Mouse (Mus musculus): ENCODE results near the gene Slc25a45. TPM values are rescaled to one million over a fixed set of nuclear protein-coding genes. Genes with fewer than 3 reads are reported as not detected.

Slc25a45 gene
- total and polyA plus RNA-seq, 2 experiments: 13.0 to 52.8 TPM

DNA sequence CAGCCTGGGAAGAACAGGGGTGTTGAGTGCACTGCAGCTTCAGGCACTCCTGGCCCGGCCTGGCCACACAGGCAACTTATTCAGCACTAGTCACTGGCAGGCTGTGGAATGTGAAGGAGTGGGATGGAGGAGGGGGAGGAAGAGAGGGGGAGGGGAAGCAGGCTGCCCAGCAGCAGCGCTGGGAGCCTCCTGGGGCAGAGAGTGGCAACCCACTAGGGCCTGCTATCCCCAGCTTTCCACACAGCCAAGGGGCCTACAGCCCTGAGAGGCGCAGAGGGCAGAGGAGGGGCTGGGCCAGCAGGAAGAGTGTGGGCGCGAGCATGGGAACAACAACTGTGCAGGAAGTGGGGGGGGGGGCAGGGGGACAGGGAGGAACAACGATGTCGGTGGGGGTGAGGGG, 6.3 kb upstream of the Slc25a45 start:
- no peak for DNase-seq (ENCODE audit: extremely low read depth, low read depth, low spot score)
- H3K27me3 ChIP-seq (ENCODE audit: control insufficient read depth, insufficient read depth, low read length): no peaks in the 10 kb centered on the region
- H3K9ac ChIP-seq (ENCODE audit: low read depth, low read length): peak overlapping the region; percentile 9; the same call in 1 of the 2 replicates
- no peaks in the 10 kb centered on the region for H3K79me2 ChIP-seq (ENCODE audit: control insufficient read depth, insufficient read depth, low read length)
- H3K4me1 ChIP-seq (ENCODE audit: control insufficient read depth, insufficient read depth, low read length): peaks cover 25% of the 10 kb centered on the region
- no peak for TF ChIP-seq CTCF (IDR thresholded peaks at IDR 0.05; ENCODE audit: low read depth, low read length)
- TF ChIP-seq POLR2A (IDR thresholded peaks at IDR 0.05; ENCODE audit: extremely low read depth, insufficient read depth, low read length): no peak
- WGBS: 61% methylated on average over 7 of the region's 7 CpGs
- H3K4me3 ChIP-seq (ENCODE audit: insufficient read depth, low read depth, low read length): no peak overlapping the region
- H3K27ac ChIP-seq (replicated peaks; ENCODE audit: insufficient read depth, low read depth, low read length): peak overlapping the region; percentile 12; the same call in 1 of the 2 replicates
- peaks cover 7% of the 10 kb centered on the region; the same call in 1 of the 2 replicates for H3K36me3 ChIP-seq (ENCODE audit: control insufficient read depth, insufficient read depth, low read length)

DNA sequence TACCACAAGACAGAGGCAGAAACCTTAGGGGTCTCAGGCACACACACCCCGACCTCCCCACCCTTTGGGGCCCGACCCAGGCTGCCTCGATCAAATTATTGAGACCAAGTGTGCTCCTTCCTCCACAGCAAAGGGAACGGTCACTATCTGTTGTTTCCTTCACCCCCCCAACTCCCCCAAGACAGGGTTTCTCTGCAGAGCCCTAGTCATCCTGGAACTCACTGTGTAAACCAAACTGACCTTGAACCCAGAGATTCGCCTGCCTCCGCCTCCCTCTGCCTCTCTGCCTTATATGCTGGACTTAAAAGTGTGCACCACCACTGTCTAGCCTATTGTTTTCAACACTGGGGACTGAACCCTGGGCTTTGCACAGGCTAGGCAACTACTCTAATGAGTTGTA, 5.9 kb upstream of the Slc25a45 start:
- Histone ChIP-seq H3K4me1 (ENCODE audit: control insufficient read depth, insufficient read depth, low read length) (peaks cover 25% of the 10 kb centered on the region), H3K4me3 (ENCODE audit: insufficient read depth, low read depth, low read length) (no peak overlapping the region), H3K9ac (ENCODE audit: low read depth, low read length) (no peak overlapping the region; the same call in 1 of the 2 replicates)

DNA sequence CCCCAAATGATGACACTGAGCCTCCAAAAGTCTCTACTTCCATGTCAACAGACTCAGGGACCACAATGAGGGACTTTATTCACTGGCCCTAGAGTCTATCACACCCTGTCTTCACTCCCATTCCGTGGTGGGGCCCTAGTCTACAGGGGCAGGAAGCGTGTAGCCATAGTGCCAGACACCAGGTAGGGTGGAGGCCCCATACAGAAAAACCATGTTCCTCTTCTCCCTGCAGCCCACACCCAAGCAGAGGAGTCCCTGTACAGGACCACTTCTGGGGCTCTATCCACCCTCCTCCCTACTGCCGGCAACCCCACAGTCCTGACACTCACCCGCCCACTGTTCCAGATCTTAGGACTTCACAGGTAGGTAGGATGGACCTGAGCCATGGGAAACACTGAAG, 5.1 kb upstream of the Slc25a45 start:
- Histone ChIP-seq H3K27ac (replicated peaks; ENCODE audit: insufficient read depth, low read depth, low read length) (peak overlapping the region; percentile 27; the same call in 1 of the 2 replicates), H3K36me3 (ENCODE audit: control insufficient read depth, insufficient read depth, low read length) (peaks cover 7% of the 10 kb centered on the region; the same call in 1 of the 2 replicates), H3K9ac (ENCODE audit: low read depth, low read length) (peak overlapping the region; percentile 5; the same call in 1 of the 2 replicates), H3K4me3 (ENCODE audit: insufficient read depth, low read depth, low read length) (no peak overlapping the region), H3K79me2 (ENCODE audit: control insufficient read depth, insufficient read depth, low read length) (no peaks in the 10 kb centered on the region), H3K4me1 (ENCODE audit: control insufficient read depth, insufficient read depth, low read length) (peaks cover 28% of the 10 kb centered on the region), H3K27me3 (ENCODE audit: control insufficient read depth, insufficient read depth, low read length) (no peaks in the 10 kb centered on the region)
- TF ChIP-seq POLR2A (IDR thresholded peaks at IDR 0.05; ENCODE audit: extremely low read depth, insufficient read depth, low read length): no peak
- no peak for TF ChIP-seq CTCF (IDR thresholded peaks at IDR 0.05; ENCODE audit: low read depth, low read length)
- no peak for DNase-seq (ENCODE audit: extremely low read depth, low read depth, low spot score)
- 59% methylated on average over 4 of the region's 4 CpGs for WGBS

More for the DNA sequence above, 5.9 kb upstream of the Slc25a45 start:
- 70% methylated on average over 6 of the region's 6 CpGs for WGBS
- Histone ChIP-seq H3K27me3 (ENCODE audit: control insufficient read depth, insufficient read depth, low read length) (no peaks in the 10 kb centered on the region), H3K79me2 (ENCODE audit: control insufficient read depth, insufficient read depth, low read length) (no peaks in the 10 kb centered on the region), H3K36me3 (ENCODE audit: control insufficient read depth, insufficient read depth, low read length) (peaks cover 7% of the 10 kb centered on the region; the same call in 1 of the 2 replicates), H3K27ac (replicated peaks; ENCODE audit: insufficient read depth, low read depth, low read length) (0 out of 2 replicates have a peak overlapping the region, but pooled peaks have one; percentile 27)
- TF ChIP-seq POLR2A (IDR thresholded peaks at IDR 0.05; ENCODE audit: extremely low read depth, insufficient read depth, low read length): no peak
- no peak for TF ChIP-seq CTCF (IDR thresholded peaks at IDR 0.05; ENCODE audit: low read depth, low read length)
- DNase-seq (ENCODE audit: extremely low read depth, low read depth, low spot score): no peak

DNA sequence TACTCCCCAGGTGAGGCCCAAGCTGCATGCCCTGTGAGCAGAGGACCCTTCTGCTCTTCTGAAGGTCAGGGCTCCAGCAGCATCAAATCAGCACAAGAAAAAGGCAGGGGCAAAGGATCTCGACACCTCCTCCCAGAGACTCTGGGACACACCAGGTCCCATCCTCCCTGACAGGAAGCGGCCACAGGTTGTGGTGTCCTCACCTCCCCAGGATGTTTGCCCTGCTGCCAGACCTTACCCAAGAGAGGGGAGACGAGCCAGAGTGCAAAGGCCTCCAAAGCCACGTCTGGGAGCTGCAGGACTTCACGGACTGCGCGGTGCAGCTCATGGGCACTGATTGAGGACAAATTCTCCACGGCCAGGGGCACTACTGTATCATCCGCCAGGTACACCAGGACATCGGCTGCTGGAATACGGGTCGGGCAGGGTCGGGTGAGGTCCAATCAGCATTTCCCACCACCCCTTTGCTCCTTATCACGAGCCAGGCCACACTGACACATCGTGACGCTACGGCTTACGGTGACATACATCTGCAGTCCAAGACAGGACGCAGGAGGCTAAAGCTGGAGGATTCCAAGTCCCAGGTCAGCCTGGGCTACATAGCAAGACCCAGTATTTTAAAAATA, 4.6 kb upstream of the Slc25a45 start:
- Histone ChIP-seq H3K36me3 (ENCODE audit: control insufficient read depth, insufficient read depth, low read length) (peaks cover 7% of the 10 kb centered on the region; the same call in 1 of the 2 replicates), H3K79me2 (ENCODE audit: control insufficient read depth, insufficient read depth, low read length) (no peaks in the 10 kb centered on the region), H3K4me1 (ENCODE audit: control insufficient read depth, insufficient read depth, low read length) (peaks cover 32% of the 10 kb centered on the region), H3K9ac (ENCODE audit: low read depth, low read length) (peak overlapping the region; percentile 65), H3K27ac (replicated peaks; ENCODE audit: insufficient read depth, low read depth, low read length) (peak overlapping the region; percentile 74), H3K27me3 (ENCODE audit: control insufficient read depth, insufficient read depth, low read length) (no peaks in the 10 kb centered on the region), H3K4me3 (ENCODE audit: insufficient read depth, low read depth, low read length) (peak overlapping the region; percentile 31; the same call in 1 of the 2 replicates)
- WGBS: 17% methylated on average over 19 of the region's 19 CpGs
- peak; percentile 92 for DNase-seq (ENCODE audit: extremely low read depth, low read depth, low spot score)
- 0 out of 2 replicates have a peak, but pooled peaks have one; percentile 17 for TF ChIP-seq POLR2A (IDR thresholded peaks at IDR 0.05; ENCODE audit: extremely low read depth, insufficient read depth, low read length)
- TF ChIP-seq CTCF (IDR thresholded peaks at IDR 0.05; ENCODE audit: low read depth, low read length): no peak

DNA sequence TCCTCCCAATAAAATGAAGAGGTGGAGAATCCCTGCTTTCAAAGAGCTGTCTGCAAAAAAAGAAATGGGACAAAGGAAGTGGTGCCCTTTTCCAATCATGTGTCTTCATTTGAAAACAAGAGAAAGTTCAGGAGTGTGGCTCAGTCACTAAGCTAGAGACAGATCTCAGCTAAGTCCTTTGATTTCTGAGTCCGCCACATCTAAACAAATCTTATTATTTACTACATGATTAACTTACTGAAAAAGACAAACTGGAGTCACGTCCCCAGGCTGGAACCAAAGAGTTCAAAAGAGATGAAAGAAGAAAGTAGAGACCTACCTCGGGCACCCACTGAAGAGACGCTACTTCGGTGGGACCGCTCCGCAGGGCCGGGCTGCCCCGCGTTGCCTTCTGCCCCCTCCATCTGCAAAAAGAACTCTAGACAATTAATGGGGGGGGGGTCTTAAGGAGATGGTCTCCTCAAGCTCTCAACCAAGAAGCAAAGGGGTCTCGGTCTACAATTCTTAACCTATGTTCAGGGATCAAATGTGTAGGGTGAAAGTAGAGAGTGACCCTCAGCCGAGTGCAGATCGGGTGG, 3.1 kb upstream of the Slc25a45 start:
- no peaks in the 10 kb centered on the region for H3K27me3 ChIP-seq (ENCODE audit: control insufficient read depth, insufficient read depth, low read length)
- WGBS: 13% methylated on average over 13 of the region's 13 CpGs
- H3K4me3 ChIP-seq (ENCODE audit: insufficient read depth, low read depth, low read length): peak overlapping the region; percentile 67
- no peak for DNase-seq (ENCODE audit: extremely low read depth, low read depth, low spot score)
- no peaks in the 10 kb centered on the region for H3K36me3 ChIP-seq (ENCODE audit: control insufficient read depth, insufficient read depth, low read length)
- peak overlapping the region; percentile 39 for H3K27ac ChIP-seq (replicated peaks; ENCODE audit: insufficient read depth, low read depth, low read length)
- H3K79me2 ChIP-seq (ENCODE audit: control insufficient read depth, insufficient read depth, low read length): peaks cover 5% of the 10 kb centered on the region; the same call in 1 of the 2 replicates
- TF ChIP-seq POLR2A (IDR thresholded peaks at IDR 0.05; ENCODE audit: extremely low read depth, insufficient read depth, low read length): no peak
- no peak for TF ChIP-seq CTCF (IDR thresholded peaks at IDR 0.05; ENCODE audit: low read depth, low read length)
- peaks cover 36% of the 10 kb centered on the region for H3K4me1 ChIP-seq (ENCODE audit: control insufficient read depth, insufficient read depth, low read length)
- H3K9ac ChIP-seq (ENCODE audit: low read depth, low read length): peak overlapping the region; percentile 74
